Mouse (Mus musculus) lung, adult 2 months (tissue): ENCODE data around the gene Ankrd44.

Source experiments
- CTCF ChIP-seq: fragments of 200-500 bp; IDR thresholded peaks from 2 replicates; pipeline ENCODE4 v1.5.1; 2011; ENCODE audit warnings: mild to moderate bottlenecking, low read length, control low read depth; ENCODE audit not compliant: insufficient read depth
- POLR2A ChIP-seq: fragments of 200-500 bp; IDR thresholded peaks from 2 replicates; pipeline ENCODE4 v1.6.1; 2011; ENCODE audit warnings: low read depth, mild to moderate bottlenecking, control low read depth, low read length, borderline replicate concordance; ENCODE audit errors: extremely low read depth

DNA sequence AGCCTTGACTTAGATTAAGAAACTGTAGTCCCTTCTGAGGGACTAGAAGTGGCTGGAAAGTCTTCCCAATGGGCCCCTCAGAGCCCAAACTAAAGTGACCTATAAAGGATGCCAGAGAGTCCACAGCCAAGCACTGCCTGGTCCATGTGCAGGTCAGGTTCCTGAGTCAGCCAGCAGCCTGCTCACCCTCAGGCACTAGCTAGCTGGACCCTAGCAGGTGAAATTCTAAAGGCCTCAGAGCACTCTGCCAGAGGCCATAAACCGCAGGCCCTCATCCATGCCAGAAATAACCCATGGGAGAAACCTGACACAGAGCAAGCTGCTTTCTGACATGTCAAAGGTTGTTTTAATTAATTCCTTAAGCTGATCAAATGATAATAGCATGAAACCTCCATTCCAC lies 25.1 kb downstream of the Ankrd44 start:
- TF ChIP-seq CTCF (no peak), POLR2A (no peak)
